In the genomic region with DNA sequence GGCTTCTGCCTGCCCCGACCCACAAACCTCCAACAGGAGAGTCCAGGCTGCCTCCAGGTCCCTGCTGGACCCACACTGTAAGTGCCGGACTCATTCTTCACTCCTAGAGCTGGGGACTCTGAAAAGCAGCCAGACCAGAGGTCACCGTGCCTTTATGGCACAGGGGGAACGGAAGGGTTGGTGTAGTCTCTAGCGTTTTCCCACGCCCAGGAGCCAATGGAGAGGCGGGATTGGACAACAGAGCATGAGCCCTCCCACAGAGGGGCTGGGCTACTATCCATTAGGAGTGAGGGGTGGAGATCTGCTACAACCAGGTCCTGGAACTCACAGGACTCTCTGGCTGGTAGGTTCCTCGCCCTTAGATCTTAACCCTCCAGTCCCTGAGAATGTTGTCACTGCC, we compare ENCODE assay signal across 9 mouse cellular contexts. TPM values are rescaled to one million over a fixed set of nuclear protein-coding genes. Genes with fewer than 3 reads are reported as not detected.
A peak's percentile ranks its signal among the peaks of the same experiment; 100 is the strongest.
DNase-seq lines count a peak whose midpoint lies in the region; ATAC-seq and TF ChIP-seq lines count a peak whose summit lies in the region.
"Had no signal": no experiment of that assay in that cellular context is flagged by ENCODE, and none has a peak within 500 bp of the region (broad histone marks: within the 10 kb centered on the region; RNA-seq: fewer than 3 reads in every experiment).

No protein-coding gene starts in this region.

- H3K4me2 ChIP-seq in embryonic facial prominence, embryonic 13.5 days, result peak overlapping the region; percentile 64
- peak overlapping the region; percentile 52 for H3K4me2 ChIP-seq in heart, embryonic 14.5 days (ENCODE audit: low read length)
- H3K4me2 ChIP-seq in kidney, postnatal 0 days (ENCODE audit: low read length), result peak overlapping the region; percentile 44
- H3K4me2 ChIP-seq in lung, embryonic 15.5 days, result peak overlapping the region; percentile 61

- intact Hi-C loops in left cerebral cortex, postnatal 10 days (cut with DNase I), result no loop called here

- H3K9me3 ChIP-seq in embryonic facial prominence, embryonic 13.5 days, result no peaks in the 10 kb centered on the region
- H3K9me3 ChIP-seq in heart, embryonic 14.5 days (ENCODE audit: control insufficient read depth, low read length), result no peaks in the 10 kb centered on the region
- H3K9me3 ChIP-seq in kidney, postnatal 0 days (replicated peaks; ENCODE audit: low read length), result no peaks in the 10 kb centered on the region
- H3K9me3 ChIP-seq in lung, embryonic 15.5 days, result no peaks in the 10 kb centered on the region
- H3K9me3 ChIP-seq: G1E had no signal

- TF ChIP-seq POLR2A in thymus, adult 2 months (IDR thresholded peaks at IDR 0.05; ENCODE audit: control insufficient read depth, extremely low read depth, insufficient read depth, low read length, poor library complexity), result no peak

- H3K9ac ChIP-seq in embryonic facial prominence, embryonic 13.5 days, result peak overlapping the region; percentile 57
- peak overlapping the region; percentile 27 for H3K9ac ChIP-seq in heart, embryonic 14.5 days (ENCODE audit: low read length)
- H3K9ac ChIP-seq in kidney, postnatal 0 days (ENCODE audit: low read depth, low read length), result no peak overlapping the region
- H3K9ac ChIP-seq in lung, embryonic 15.5 days, result peak overlapping the region; percentile 27; the same call in 1 of the 2 replicates

- ATAC-seq in embryonic facial prominence, embryonic 13.5 days (ENCODE audit: insufficient number of reproducible peaks, insufficient read depth, low FRiP score, low TSS enrichment, low read depth), result peak; percentile 82
- peak; percentile 86 for ATAC-seq in heart, embryonic 14.5 days (ENCODE audit: insufficient number of reproducible peaks, insufficient read depth, low FRiP score, low read depth)
- ATAC-seq in kidney, postnatal 0 days (replicated peaks; ENCODE audit: low FRiP score, low read depth), result peak; percentile 90
- ATAC-seq in lung, embryonic 15.5 days (ENCODE audit: borderline replicate concordance, extremely low read depth, low FRiP score, low TSS enrichment), result peak; percentile 86

- DNase-seq in left cerebral cortex, postnatal 10 days (ENCODE audit: extremely low spot score in 1 of 2, low spot score in 2 of 2), result peak; percentile 66 to 79
- DNase-seq in left cerebral cortex, adult 11 months (ENCODE audit: low spot score), result no peak
- DNase-seq in kidney, postnatal 0 days (ENCODE audit: low spot score), result peak; percentile 89
- peak; percentile 89 for DNase-seq in retina, embryonic 14.5 days (ENCODE audit: low spot score)
- DNase-seq in thymus, adult 2 months, result no peak

- peak overlapping the region; percentile 35 for H3K4me3 ChIP-seq in embryonic facial prominence, embryonic 13.5 days
- H3K4me3 ChIP-seq in heart, embryonic 14.5 days (ENCODE audit: control insufficient read depth in 1 of 2, insufficient read depth in 1 of 2, low read depth in 1 of 2, low read length in 2 of 2), result peak overlapping the region; percentile 15 to 30; a peak in 2 of 4 replicates
- H3K4me3 ChIP-seq in kidney, postnatal 0 days (replicated peaks; ENCODE audit: low read depth, low read length), result no peak overlapping the region; the same call in 1 of the 2 replicates
- peak overlapping the region; percentile 26 for H3K4me3 ChIP-seq in lung, embryonic 15.5 days
- H3K4me3 ChIP-seq in thymus, adult 2 months (ENCODE audit: control insufficient read depth, insufficient read depth, low read length), result no peak overlapping the region

- TF ChIP-seq CTCF in kidney, postnatal 0 days (IDR thresholded peaks at IDR 0.05; ENCODE audit: low read depth), result no peak
- TF ChIP-seq CTCF in thymus, adult 2 months (IDR thresholded peaks at IDR 0.05; ENCODE audit: borderline replicate concordance, control insufficient read depth, extremely low read depth, insufficient read depth, low read length, poor library complexity), result no peak

- H3K27me3 ChIP-seq in embryonic facial prominence, embryonic 13.5 days, result peaks cover 30% of the 10 kb centered on the region
- H3K27me3 ChIP-seq in heart, embryonic 14.5 days (ENCODE audit: control insufficient read depth, insufficient read depth, low read length), result peaks cover 30% of the 10 kb centered on the region
- peaks cover 13% of the 10 kb centered on the region; the same call in 1 of the 2 replicates for H3K27me3 ChIP-seq in kidney, postnatal 0 days (ENCODE audit: insufficient read depth, low read length)
- H3K27me3 ChIP-seq in lung, embryonic 15.5 days, result peaks cover 30% of the 10 kb centered on the region
- no peaks in the 10 kb centered on the region; the same call in 1 of the 2 replicates for H3K27me3 ChIP-seq in thymus, adult 2 months (ENCODE audit: control insufficient read depth, insufficient read depth, low read length)

- H3K36me3 ChIP-seq in embryonic facial prominence, embryonic 13.5 days, result no peaks in the 10 kb centered on the region
- H3K36me3 ChIP-seq in heart, embryonic 14.5 days (ENCODE audit: control insufficient read depth, insufficient read depth, low read length), result no peaks in the 10 kb centered on the region
- H3K36me3 ChIP-seq in kidney, postnatal 0 days (ENCODE audit: insufficient read depth, low read length), result no peaks in the 10 kb centered on the region
- H3K36me3 ChIP-seq in lung, embryonic 15.5 days, result no peaks in the 10 kb centered on the region
- no peaks in the 10 kb centered on the region for H3K36me3 ChIP-seq in thymus, adult 2 months (ENCODE audit: control insufficient read depth, insufficient read depth, low read length)
- H3K36me3 ChIP-seq: G1E had no signal

- H3K27ac ChIP-seq in embryonic facial prominence, embryonic 13.5 days, result no peak overlapping the region
- 0 out of 4 replicates have a peak overlapping the region, but pooled peaks of 1 of the 2 experiments have one; percentile 14 for H3K27ac ChIP-seq in heart, embryonic 14.5 days (replicated peaks in 1 of 2; ENCODE audit: control insufficient read depth in 1 of 2, insufficient read depth in 1 of 2, low read depth in 2 of 2, low read length in 2 of 2)
- no peak overlapping the region for H3K27ac ChIP-seq in kidney, postnatal 0 days
- H3K27ac ChIP-seq in lung, embryonic 15.5 days, result no peak overlapping the region
- no peak overlapping the region for H3K27ac ChIP-seq in thymus, adult 2 months (ENCODE audit: control insufficient read depth, insufficient read depth, low read length)

- WGBS in embryonic facial prominence, embryonic 13.5 days, result 3% methylated on average over 8 of the region's 8 CpGs
- 1% methylated on average over 8 of the region's 8 CpGs for WGBS in heart, embryonic 14.5 days
- WGBS in kidney, postnatal 0 days, result 2% methylated on average over 8 of the region's 8 CpGs
- 4% methylated on average over 8 of the region's 8 CpGs for WGBS in lung, embryonic 15.5 days
- WGBS in thymus, adult 2 months, result 45% methylated on average over 8 of the region's 8 CpGs

- H3K4me1 ChIP-seq in embryonic facial prominence, embryonic 13.5 days, result peaks cover 25% of the 10 kb centered on the region
- peaks cover 3 to 5% of the 10 kb centered on the region in 2 experiments; a peak in 1 of 4 replicates for H3K4me1 ChIP-seq in heart, embryonic 14.5 days (ENCODE audit: control insufficient read depth in 2 of 2, insufficient read depth in 2 of 2, low read length in 2 of 2)
- H3K4me1 ChIP-seq in kidney, postnatal 0 days (replicated peaks; ENCODE audit: insufficient read depth, low read length), result no peaks in the 10 kb centered on the region
- peaks cover 16% of the 10 kb centered on the region for H3K4me1 ChIP-seq in lung, embryonic 15.5 days
- H3K4me1 ChIP-seq in thymus, adult 2 months (replicated peaks; ENCODE audit: control insufficient read depth, insufficient read depth, low read length), result peaks cover 9% of the 10 kb centered on the region

RNA-seq across cellular contexts. Expression of gene Hes5, which starts 14.4 kb away (rescaled TPM):
- 10 to 100 TPM; 33.3 to 61.6 TPM for total RNA-seq in left cerebral cortex, postnatal 10 days (2021)
- 4.2 and 6.0 TPM in 2 replicates for polyA plus RNA-seq in embryonic facial prominence, embryonic 13.5 days (2015; fragmentation: Nextera tagmentation; extraction: Ambion mirVana)
- polyA plus RNA-seq in heart, embryonic 14.5 days (2014; fragmentation: Nextera tagmentation; extraction: Ambion mirVana), result 0.24 and 0.47 TPM in 2 replicates
- polyA plus RNA-seq in kidney, postnatal 0 days (2015; fragmentation: Nextera tagmentation; extraction: Ambion mirVana), result 5.8 and 6.2 TPM in 2 replicates
- 0.29 and 0.69 TPM in 2 replicates for polyA plus RNA-seq in lung, embryonic 15.5 days (2015; fragmentation: Nextera tagmentation; extraction: Ambion mirVana)
- 4.1 and 5.6 TPM in 2 replicates for polyA plus RNA-seq in thymus, adult 2 months (2012; rRNA removed)
- total RNA-seq: G1E had no signal
- polyA plus RNA-seq: G1E had no signal

RNA-seq across cellular contexts. Expression of gene Pank4, which starts 17.6 kb away (rescaled TPM):
- total RNA-seq in left cerebral cortex, postnatal 10 days (2021), result 10 to 100 TPM; 30.6 to 31.9 TPM
- 48.3 and 54.1 TPM in 2 replicates for polyA plus RNA-seq in embryonic facial prominence, embryonic 13.5 days (2015; fragmentation: Nextera tagmentation; extraction: Ambion mirVana)
- 41.4 and 42.1 TPM in 2 replicates for polyA plus RNA-seq in heart, embryonic 14.5 days (2014; fragmentation: Nextera tagmentation; extraction: Ambion mirVana)
- 30.4 TPM in 2 replicates for polyA plus RNA-seq in kidney, postnatal 0 days (2015; fragmentation: Nextera tagmentation; extraction: Ambion mirVana)
- 48.0 and 51.0 TPM in 2 replicates for polyA plus RNA-seq in lung, embryonic 15.5 days (2015; fragmentation: Nextera tagmentation; extraction: Ambion mirVana)
- 121 and 155 TPM in 2 replicates for polyA plus RNA-seq in thymus, adult 2 months (2012; rRNA removed)

RNA-seq across cellular contexts. Expression of gene Tnfrsf14, which starts 18.0 kb away (rescaled TPM):
- under 1 TPM; 0.61 to 0.99 TPM for total RNA-seq in left cerebral cortex, postnatal 10 days (2021)
- polyA plus RNA-seq in embryonic facial prominence, embryonic 13.5 days (2015; fragmentation: Nextera tagmentation; extraction: Ambion mirVana), result 1.6 and 1.8 TPM in 2 replicates
- polyA plus RNA-seq in heart, embryonic 14.5 days (2014; fragmentation: Nextera tagmentation; extraction: Ambion mirVana), result 0.46 and 1.2 TPM in 2 replicates
- 0.75 and 1.3 TPM in 2 replicates for polyA plus RNA-seq in kidney, postnatal 0 days (2015; fragmentation: Nextera tagmentation; extraction: Ambion mirVana)
- polyA plus RNA-seq in lung, embryonic 15.5 days (2015; fragmentation: Nextera tagmentation; extraction: Ambion mirVana), result 1.3 and 1.9 TPM in 2 replicates
- polyA plus RNA-seq in thymus, adult 2 months (2012; rRNA removed), result 215 and 227 TPM in 2 replicates

RNA-seq across cellular contexts. Expression of gene Fam213b, which starts 47.4 kb away (rescaled TPM):
- 10 to 100 TPM; 25.5 to 26.0 TPM for total RNA-seq in left cerebral cortex, postnatal 10 days (2021)
- polyA plus RNA-seq in embryonic facial prominence, embryonic 13.5 days (2015; fragmentation: Nextera tagmentation; extraction: Ambion mirVana), result 48.6 and 53.6 TPM in 2 replicates
- polyA plus RNA-seq in heart, embryonic 14.5 days (2014; fragmentation: Nextera tagmentation; extraction: Ambion mirVana), result 52.1 and 56.8 TPM in 2 replicates
- polyA plus RNA-seq in kidney, postnatal 0 days (2015; fragmentation: Nextera tagmentation; extraction: Ambion mirVana), result 40.6 and 42.0 TPM in 2 replicates
- 36.4 and 41.5 TPM in 2 replicates for polyA plus RNA-seq in lung, embryonic 15.5 days (2015; fragmentation: Nextera tagmentation; extraction: Ambion mirVana)
- 77.1 and 105 TPM in 2 replicates for polyA plus RNA-seq in thymus, adult 2 months (2012; rRNA removed)
- total RNA-seq: G1E had no signal
- polyA plus RNA-seq: G1E had no signal

Comparison
In these comparisons a context has a peak if more than half of its experiments do, and no peak if none do; other contexts are left out.
1. DNase-seq: peak in left cerebral cortex, postnatal 10 days (2 of 2), kidney, postnatal 0 days (single experiment) and retina, embryonic 14.5 days (single experiment); none in left cerebral cortex, adult 11 months (single experiment) and thymus, adult 2 months (single experiment).
2. H3K4me3 ChIP-seq: peak in embryonic facial prominence, embryonic 13.5 days (single experiment), heart, embryonic 14.5 days (2 of 2) and lung, embryonic 15.5 days (single experiment); none in kidney, postnatal 0 days (single experiment) and thymus, adult 2 months (single experiment).
3. RNA of gene Tnfrsf14, which starts 18.0 kb away (polyA plus RNA-seq): 215 to 227 TPM in thymus, adult 2 months; 1.3 to 1.9 TPM in lung, embryonic 15.5 days, 1.6 to 1.8 TPM in embryonic facial prominence, embryonic 13.5 days, 0.75 to 1.3 TPM in kidney, postnatal 0 days and 0.46 to 1.2 TPM in heart, embryonic 14.5 days; every median in the first group is over 10 times any median in the second.
4. Peak in every context shown above with its lines, with median percentiles within 50 percentile points of each other: ATAC-seq and H3K4me2 ChIP-seq.